Mouse (Mus musculus) heart, adult 2 months (tissue): ENCODE measurements around the gene Itga9.

ENCODE experiments used
- CTCF ChIP-seq: fragments of 200-600 bp; IDR thresholded peaks from 2 replicates; pipeline ENCODE4 v1.8.1; 2022; ENCODE audit warnings: antibody characterized with exemption, mild to moderate bottlenecking, moderate library complexity
- POLR2A ChIP-seq: fragments of 200-500 bp; IDR thresholded peaks from 2 replicates; pipeline ENCODE4 v1.6.1; 2011; ENCODE audit warnings: mild to moderate bottlenecking, low read depth, low read length, control low read depth; ENCODE audit not compliant: insufficient read depth

DNA sequence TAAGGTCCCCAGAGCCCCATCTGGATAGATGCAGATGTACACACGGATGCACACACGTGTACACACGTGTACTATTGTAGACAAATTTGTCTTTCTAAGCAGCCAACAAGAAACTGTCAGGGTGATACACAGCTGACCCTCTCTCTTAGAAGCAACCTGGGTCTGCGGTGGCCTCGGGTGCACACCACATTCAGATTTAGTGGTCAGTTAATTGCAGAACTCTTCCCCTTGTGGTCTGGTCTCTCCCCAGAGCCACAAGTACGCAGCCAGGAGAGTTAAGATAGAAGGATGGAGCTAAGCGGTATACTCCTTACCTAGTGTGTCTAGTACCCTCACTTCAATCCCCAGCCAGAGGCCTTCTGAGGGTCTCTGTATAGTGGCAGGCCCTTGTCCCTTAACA is 276.7 kb downstream of the Itga9 start:
- TF ChIP-seq CTCF (no peak), POLR2A (no peak)
